Mouse (Mus musculus): Measurements from ENCODE around the gene Fars2. TPM values are rescaled to one million over a fixed set of nuclear protein-coding genes. Genes with fewer than 3 reads are reported as not detected.

Gene Fars2
- polyA plus RNA-seq, 1 experiment from 2014 or later: 23.5 TPM

DNA sequence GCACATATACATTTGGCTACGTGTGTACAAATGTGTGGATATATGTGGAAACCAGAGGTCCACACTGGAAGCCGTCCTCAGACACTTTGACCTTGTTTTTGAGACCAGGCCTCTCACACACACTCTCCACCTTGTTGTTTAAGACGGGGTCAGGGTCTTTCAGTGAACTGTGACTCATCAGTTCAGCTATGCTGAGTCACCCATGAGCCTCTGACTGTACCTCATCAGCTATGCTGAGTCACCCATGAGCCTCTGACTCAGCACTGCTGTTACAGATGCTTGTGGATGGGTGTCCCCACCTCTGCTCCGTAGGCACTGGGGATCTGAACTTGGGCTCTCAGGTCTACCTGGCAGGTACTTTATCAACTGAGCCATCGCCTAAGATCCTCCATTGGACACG, 85.8 kb downstream of the Fars2 start:
- no peaks in the 10 kb centered on the region for H3K9me3 ChIP-seq
- H3K36me3 ChIP-seq (replicated peaks): no peaks in the 10 kb centered on the region
- WGBS: 87% methylated on average over 6 of the region's 6 CpGs
- no peak for DNase-seq (ENCODE audit: low spot score)
- no peak overlapping the region for H3K4me3 ChIP-seq
- H3K4me1 ChIP-seq: no peaks in the 10 kb centered on the region
- H3K27ac ChIP-seq (replicated peaks): no peak overlapping the region
- H3K27me3 ChIP-seq (replicated peaks; ENCODE audit: low read depth, poor library complexity, severe bottlenecking): no peaks in the 10 kb centered on the region

- DNase-seq (ENCODE audit: low spot score): no peak
- H3K36me3 ChIP-seq (replicated peaks): no peaks in the 10 kb centered on the region
- H3K27me3 ChIP-seq (replicated peaks; ENCODE audit: low read depth, poor library complexity, severe bottlenecking): no peaks in the 10 kb centered on the region
- H3K4me3 ChIP-seq: no peak overlapping the region
- WGBS: 84% methylated on average over 3 of the region's 3 CpGs
- H3K9me3 ChIP-seq: no peaks in the 10 kb centered on the region
- H3K27ac ChIP-seq (replicated peaks): no peak overlapping the region
- H3K4me1 ChIP-seq: no peaks in the 10 kb centered on the region
Observed at GRCm38 (mm10) chr13:36204320-36204719, 87.1 kb downstream of the Fars2 start.

GRCm38 (mm10) chr13:36210965-36211364, 93.8 kb downstream of the Fars2 start:
- Histone ChIP-seq H3K9me3 (no peaks in the 10 kb centered on the region), H3K27me3 (replicated peaks; ENCODE audit: low read depth, poor library complexity, severe bottlenecking) (no peaks in the 10 kb centered on the region), H3K4me3 (no peak overlapping the region), H3K27ac (replicated peaks) (no peak overlapping the region), H3K4me1 (no peaks in the 10 kb centered on the region), H3K36me3 (replicated peaks) (no peaks in the 10 kb centered on the region)
- 93% methylated on average over 3 of the region's 3 CpGs for WGBS
- DNase-seq (ENCODE audit: low spot score): no peak

- Histone ChIP-seq H3K27me3 (replicated peaks; ENCODE audit: low read depth, poor library complexity, severe bottlenecking) (no peaks in the 10 kb centered on the region), H3K27ac (replicated peaks) (no peak overlapping the region), H3K4me3 (no peak overlapping the region), H3K9me3 (no peaks in the 10 kb centered on the region), H3K4me1 (no peaks in the 10 kb centered on the region), H3K36me3 (replicated peaks) (no peaks in the 10 kb centered on the region)
- DNase-seq (ENCODE audit: low spot score): no peak
- WGBS: 96% methylated on average over 4 of the region's 4 CpGs
Observed at GRCm38 (mm10) chr13:36214056-36214455, 96.8 kb downstream of the Fars2 start.

DNA sequence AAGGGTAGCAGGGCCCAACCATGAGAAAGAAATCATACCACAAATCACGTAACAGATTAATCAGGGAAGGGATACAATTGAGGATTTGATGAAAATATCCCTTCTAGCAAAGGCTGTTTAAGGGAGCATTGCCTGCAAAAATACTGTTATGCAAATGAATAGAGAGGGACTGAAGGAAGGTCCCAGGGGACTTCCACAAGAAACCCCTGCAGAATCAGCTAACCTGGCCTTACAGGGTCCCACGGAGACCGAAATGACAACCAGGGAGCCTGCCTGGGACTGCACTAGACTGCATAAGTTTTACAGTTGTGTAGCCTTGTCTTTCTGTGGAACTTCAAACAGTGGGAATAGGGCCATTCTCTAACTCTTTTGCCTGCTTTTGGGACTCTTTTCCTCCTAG, 98.8 kb downstream of the Fars2 start:
- H3K4me1 ChIP-seq: no peaks in the 10 kb centered on the region
- H3K9me3 ChIP-seq: no peaks in the 10 kb centered on the region
- WGBS: 85% methylated on average over 3 of the region's 3 CpGs
- no peak for DNase-seq (ENCODE audit: low spot score)
- no peak overlapping the region for H3K27ac ChIP-seq (replicated peaks)
- H3K36me3 ChIP-seq (replicated peaks): no peaks in the 10 kb centered on the region
- no peaks in the 10 kb centered on the region for H3K27me3 ChIP-seq (replicated peaks; ENCODE audit: low read depth, poor library complexity, severe bottlenecking)
- no peak overlapping the region for H3K4me3 ChIP-seq

GRCm38 (mm10) chr13:36218347-36218746, 101.1 kb downstream of the Fars2 start:
- Histone ChIP-seq H3K4me1 (no peaks in the 10 kb centered on the region), H3K27ac (replicated peaks) (no peak overlapping the region), H3K36me3 (replicated peaks) (no peaks in the 10 kb centered on the region), H3K4me3 (no peak overlapping the region), H3K9me3 (no peaks in the 10 kb centered on the region), H3K27me3 (replicated peaks; ENCODE audit: low read depth, poor library complexity, severe bottlenecking) (no peaks in the 10 kb centered on the region)
- DNase-seq (ENCODE audit: low spot score): no peak
- 75% methylated on average over 4 of the region's 4 CpGs for WGBS

- no peaks in the 10 kb centered on the region for H3K9me3 ChIP-seq
- 91% methylated on average over 5 of the region's 5 CpGs for WGBS
- no peaks in the 10 kb centered on the region for H3K4me1 ChIP-seq
- H3K27me3 ChIP-seq (replicated peaks; ENCODE audit: low read depth, poor library complexity, severe bottlenecking): no peaks in the 10 kb centered on the region
- no peak overlapping the region for H3K27ac ChIP-seq (replicated peaks)
- H3K36me3 ChIP-seq (replicated peaks): no peaks in the 10 kb centered on the region
- no peak for DNase-seq (ENCODE audit: low spot score)
- no peak overlapping the region for H3K4me3 ChIP-seq
Observed at GRCm38 (mm10) chr13:36219506-36219905, 102.3 kb downstream of the Fars2 start.

- Histone ChIP-seq H3K4me3 (no peak overlapping the region), H3K36me3 (replicated peaks) (no peaks in the 10 kb centered on the region), H3K4me1 (no peaks in the 10 kb centered on the region), H3K9me3 (no peaks in the 10 kb centered on the region), H3K27ac (replicated peaks) (no peak overlapping the region), H3K27me3 (replicated peaks; ENCODE audit: low read depth, poor library complexity, severe bottlenecking) (no peaks in the 10 kb centered on the region)
- no peak for DNase-seq (ENCODE audit: low spot score)
- WGBS: 85% methylated on average over 1 of the region's 1 CpGs
Observed at GRCm38 (mm10) chr13:36221897-36222296, 104.7 kb downstream of the Fars2 start.

GRCm38 (mm10) chr13:36222721-36223120, 105.5 kb downstream of the Fars2 start:
- H3K9me3 ChIP-seq: no peaks in the 10 kb centered on the region
- no peaks in the 10 kb centered on the region for H3K36me3 ChIP-seq (replicated peaks)
- no peaks in the 10 kb centered on the region for H3K4me1 ChIP-seq
- H3K4me3 ChIP-seq: no peak overlapping the region
- H3K27ac ChIP-seq (replicated peaks): no peak overlapping the region
- H3K27me3 ChIP-seq (replicated peaks; ENCODE audit: low read depth, poor library complexity, severe bottlenecking): no peaks in the 10 kb centered on the region
- DNase-seq (ENCODE audit: low spot score): no peak

GRCm38 (mm10) chr13:36224431-36224830, 107.2 kb downstream of the Fars2 start:
- no peaks in the 10 kb centered on the region for H3K27me3 ChIP-seq (replicated peaks; ENCODE audit: low read depth, poor library complexity, severe bottlenecking)
- WGBS: 81% methylated on average over 2 of the region's 2 CpGs

GRCm38 (mm10) chr13:36242261-36242660, 125.0 kb downstream of the Fars2 start:
- no peak for DNase-seq (ENCODE audit: low spot score)
- H3K27me3 ChIP-seq (replicated peaks; ENCODE audit: low read depth, poor library complexity, severe bottlenecking): no peaks in the 10 kb centered on the region
- H3K36me3 ChIP-seq (replicated peaks): no peaks in the 10 kb centered on the region
- no peaks in the 10 kb centered on the region for H3K4me1 ChIP-seq
- H3K9me3 ChIP-seq: no peaks in the 10 kb centered on the region
- H3K4me3 ChIP-seq: no peak overlapping the region
- no peak overlapping the region for H3K27ac ChIP-seq (replicated peaks)
- 83% methylated on average over 1 of the region's 1 CpGs for WGBS

More at GRCm38 (mm10) chr13:36224431-36224830, 107.2 kb downstream of the Fars2 start:
- no peaks in the 10 kb centered on the region for H3K4me1 ChIP-seq
- no peaks in the 10 kb centered on the region for H3K9me3 ChIP-seq
- H3K27ac ChIP-seq (replicated peaks): no peak overlapping the region
- H3K36me3 ChIP-seq (replicated peaks): no peaks in the 10 kb centered on the region
- no peak for DNase-seq (ENCODE audit: low spot score)
- H3K4me3 ChIP-seq: no peak overlapping the region

GRCm38 (mm10) chr13:36253936-36254335, 136.7 kb downstream of the Fars2 start:
- Histone ChIP-seq H3K27ac (replicated peaks) (no peak overlapping the region), H3K4me1 (no peaks in the 10 kb centered on the region), H3K4me3 (no peak overlapping the region), H3K36me3 (replicated peaks) (no peaks in the 10 kb centered on the region), H3K27me3 (replicated peaks; ENCODE audit: low read depth, poor library complexity, severe bottlenecking) (no peaks in the 10 kb centered on the region), H3K9me3 (no peaks in the 10 kb centered on the region)
- WGBS: 69% methylated on average over 3 of the region's 3 CpGs
- DNase-seq (ENCODE audit: low spot score): no peak

- no peak overlapping the region for H3K4me3 ChIP-seq
- no peak for DNase-seq (ENCODE audit: low spot score)
- WGBS: 86% methylated on average over 5 of the region's 5 CpGs
- no peaks in the 10 kb centered on the region for H3K27me3 ChIP-seq (replicated peaks; ENCODE audit: low read depth, poor library complexity, severe bottlenecking)
- peaks cover 7% of the 10 kb centered on the region for H3K36me3 ChIP-seq (replicated peaks)
- no peaks in the 10 kb centered on the region for H3K9me3 ChIP-seq
- no peaks in the 10 kb centered on the region for H3K4me1 ChIP-seq
- H3K27ac ChIP-seq (replicated peaks): no peak overlapping the region
Observed at GRCm38 (mm10) chr13:36257213-36257612, 140.0 kb downstream of the Fars2 start.

DNA sequence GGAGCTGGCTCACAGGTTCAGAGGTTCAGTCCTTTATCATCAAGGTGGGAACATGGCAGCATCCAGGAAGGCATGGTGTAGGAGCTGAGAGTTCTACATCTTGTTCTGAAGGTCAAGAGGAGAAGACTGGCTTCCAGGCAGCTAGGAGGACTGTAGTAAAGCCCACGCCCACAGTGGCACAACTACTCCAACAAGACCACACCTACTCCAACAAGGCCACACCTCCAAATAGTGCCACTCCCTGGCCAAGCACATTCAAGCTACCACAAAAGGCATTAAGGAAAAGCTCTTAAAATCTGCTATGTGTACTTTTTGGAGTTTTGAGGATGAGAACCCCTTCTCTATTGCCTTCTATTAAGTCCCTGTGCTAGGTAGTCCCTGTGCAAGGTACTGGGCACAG, 142.5 kb downstream of the Fars2 start:
- no peaks in the 10 kb centered on the region for H3K27me3 ChIP-seq (replicated peaks; ENCODE audit: low read depth, poor library complexity, severe bottlenecking)
- H3K4me3 ChIP-seq: no peak overlapping the region
- H3K9me3 ChIP-seq: no peaks in the 10 kb centered on the region
- no peaks in the 10 kb centered on the region for H3K4me1 ChIP-seq
- 100% methylated on average over 1 of the region's 1 CpGs for WGBS
- peaks cover 7% of the 10 kb centered on the region for H3K36me3 ChIP-seq (replicated peaks)
- H3K27ac ChIP-seq (replicated peaks): no peak overlapping the region
- no peak for DNase-seq (ENCODE audit: low spot score)
